Mouse (Mus musculus): Measurements from ENCODE around the gene Cyp4f13.
A peak's percentile ranks its signal among the peaks of the same experiment; 100 is the strongest.

- TF ChIP-seq CTCF (IDR thresholded peaks at IDR 0.05) = peak; percentile 48
- no peak for TF ChIP-seq EP300 (IDR thresholded peaks at IDR 0.05)
These were observed 44.9 kb upstream of the Cyp4f13 start for GRCm38 (mm10) chr17:32991965-32992698.

Data from lung, postnatal 0 days (tissue).